Mouse (Mus musculus) left cerebral cortex, adult 18-20 months (tissue): ENCODE measurements around the gene Kitl. TPM values are rescaled to one million over a fixed set of nuclear protein-coding genes. Genes with fewer than 3 reads are reported as not detected.
A peak's percentile ranks its signal among the peaks of the same experiment; 100 is the strongest.

Experiments
- DNase-seq, 2 experiments: peaks; one replicate each; pipeline ENCODE4 v3.0.0; 2021 to 2022; ENCODE audit warnings: low spot score in 2 of 2, mixed read lengths in 1 of 2
- total RNA-seq, 2 experiments: library from RNA; stranded (reverse); gene quantifications; 2 replicates each; pipeline ENCODE4 v1.2.3; 2021

Gene Kitl
- total RNA-seq, 2 experiments from 2014 or later = 50.7 to 53.3 TPM

- no peak for DNase-seq
Measured at GRCm38 (mm10) chr10:100025665-100026064, 10.2 kb downstream of the Kitl start.

GRCm38 (mm10) chr10:100026778-100027177 is 11.3 kb downstream of the Kitl start:
- no peak for DNase-seq

- peak; percentile 44 to 57 for DNase-seq
Measured at GRCm38 (mm10) chr10:100030385-100030784, 15.0 kb downstream of the Kitl start.

GRCm38 (mm10) chr10:100030980-100031516 is 15.6 kb downstream of the Kitl start:
- no peak for DNase-seq

GRCm38 (mm10) chr10:100031631-100032030 is 16.2 kb downstream of the Kitl start:
- no peak for DNase-seq

- DNase-seq = no peak
Measured at GRCm38 (mm10) chr10:100032566-100032965, 17.1 kb downstream of the Kitl start.

- DNase-seq = no peak
Measured at GRCm38 (mm10) chr10:100036021-100036420, 20.6 kb downstream of the Kitl start.

- no peak for DNase-seq
Measured at GRCm38 (mm10) chr10:100038342-100038898, 23.0 kb downstream of the Kitl start.

GRCm38 (mm10) chr10:100038994-100039393 is 23.6 kb downstream of the Kitl start:
- no peak for DNase-seq

- no peak for DNase-seq
Measured at GRCm38 (mm10) chr10:100043748-100044147, 28.3 kb downstream of the Kitl start.

GRCm38 (mm10) chr10:100044153-100044552 is 28.7 kb downstream of the Kitl start:
- DNase-seq = no peak

- DNase-seq = no peak
Measured at GRCm38 (mm10) chr10:100051146-100051783, 35.8 kb downstream of the Kitl start.

- no peak for DNase-seq
Measured at GRCm38 (mm10) chr10:100052404-100052803, 37.0 kb downstream of the Kitl start.

- DNase-seq = no peak
Measured at GRCm38 (mm10) chr10:100052911-100053310, 37.5 kb downstream of the Kitl start.

GRCm38 (mm10) chr10:100054006-100054405 is 38.6 kb downstream of the Kitl start:
- peak; percentile 79 to 81 for DNase-seq

- no peak for DNase-seq
Measured at GRCm38 (mm10) chr10:100055082-100055481, 39.7 kb downstream of the Kitl start.

GRCm38 (mm10) chr10:100057106-100057623 is 41.7 kb downstream of the Kitl start:
- DNase-seq = no peak

- no peak for DNase-seq
Measured at GRCm38 (mm10) chr10:100059356-100059755, 43.9 kb downstream of the Kitl start.

GRCm38 (mm10) chr10:100065529-100066301 is 50.3 kb downstream of the Kitl start:
- DNase-seq = no peak

GRCm38 (mm10) chr10:100066374-100066773 is 50.9 kb downstream of the Kitl start:
- DNase-seq = no peak

GRCm38 (mm10) chr10:100072641-100073040 is 57.2 kb downstream of the Kitl start:
- DNase-seq = no peak

GRCm38 (mm10) chr10:100073092-100073491 is 57.7 kb downstream of the Kitl start:
- DNase-seq = no peak
